Mouse (Mus musculus): ENCODE data around the gene Tnfrsf8.

- TF ChIP-seq CTCF (IDR thresholded peaks at IDR 0.05; ENCODE audit: low read depth, low read length) (no peak), POLR2A (IDR thresholded peaks at IDR 0.05; ENCODE audit: extremely low read depth, insufficient read depth, low read length) (no peak)
Measured at GRCm38 (mm10) chr4:145224613-145225012, 90.4 kb downstream of the Tnfrsf8 start.

Data from liver, adult 2 months (tissue).